Mouse (Mus musculus) lung, postnatal 25 days (tissue): ENCODE results near the gene Dmap1.

Experiments used
- DNase-seq: peaks from one replicate; pipeline ENCODE4 v3.0.0; 2022; ENCODE audit warnings: low spot score

Gene Dmap1

DNA sequence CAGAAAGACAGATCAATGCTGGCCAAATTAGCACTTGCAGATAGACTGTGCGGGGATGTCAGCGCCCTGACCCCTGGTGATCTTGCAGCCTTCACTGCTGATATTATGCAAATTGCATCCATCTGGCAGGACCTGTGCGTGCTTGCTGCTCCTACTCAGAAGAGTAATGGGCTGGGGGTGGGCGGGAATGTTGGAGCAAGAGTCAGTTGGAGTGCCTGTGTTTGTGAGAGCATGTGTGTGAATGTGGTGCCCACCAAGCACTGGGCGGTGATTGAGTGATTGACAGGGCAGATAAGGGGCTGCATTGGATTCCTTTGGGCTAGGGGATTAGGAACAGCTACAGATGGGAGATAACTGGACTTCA is 26.6 kb downstream of the Dmap1 start:
- DNase-seq = no peak

DNA sequence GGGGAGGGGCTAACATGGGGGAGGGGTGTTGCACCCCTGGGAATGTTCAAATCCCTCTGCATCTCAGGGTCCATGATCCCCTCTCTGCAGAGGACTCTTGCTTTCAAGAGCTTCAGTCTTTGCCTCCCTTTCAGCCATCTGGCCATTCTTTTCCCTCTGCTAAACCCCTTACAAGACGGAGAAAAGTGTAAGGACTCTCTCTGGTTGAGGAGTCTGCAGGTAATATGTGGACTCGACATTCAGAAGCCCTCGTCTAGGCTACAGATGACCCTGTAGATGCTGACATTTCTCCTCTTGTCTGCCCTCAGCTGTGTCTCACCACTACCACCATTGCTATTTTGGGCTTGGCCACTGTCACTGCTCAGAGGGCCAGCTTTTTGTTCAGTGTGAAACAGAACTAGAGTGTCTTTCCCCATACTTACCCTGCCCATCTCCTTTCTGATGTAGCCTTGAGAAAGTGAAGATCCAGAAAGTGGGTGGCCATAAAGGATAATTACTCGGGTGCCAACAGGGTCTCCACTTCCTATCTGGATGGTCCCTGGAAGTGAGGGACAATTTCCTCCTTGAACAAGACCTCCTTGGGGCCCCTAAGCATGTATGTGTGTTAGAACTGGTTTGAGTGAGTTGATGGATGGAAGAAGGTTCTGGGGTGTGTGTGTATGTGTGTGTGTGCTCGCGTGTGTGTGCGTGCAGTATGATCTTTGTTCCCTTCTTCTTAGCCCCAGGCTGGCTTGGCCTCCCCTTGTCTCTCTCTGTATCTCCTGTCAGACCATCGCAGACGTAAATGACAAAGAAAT is 27.2 kb downstream of the Dmap1 start:
- DNase-seq = no peak

DNA sequence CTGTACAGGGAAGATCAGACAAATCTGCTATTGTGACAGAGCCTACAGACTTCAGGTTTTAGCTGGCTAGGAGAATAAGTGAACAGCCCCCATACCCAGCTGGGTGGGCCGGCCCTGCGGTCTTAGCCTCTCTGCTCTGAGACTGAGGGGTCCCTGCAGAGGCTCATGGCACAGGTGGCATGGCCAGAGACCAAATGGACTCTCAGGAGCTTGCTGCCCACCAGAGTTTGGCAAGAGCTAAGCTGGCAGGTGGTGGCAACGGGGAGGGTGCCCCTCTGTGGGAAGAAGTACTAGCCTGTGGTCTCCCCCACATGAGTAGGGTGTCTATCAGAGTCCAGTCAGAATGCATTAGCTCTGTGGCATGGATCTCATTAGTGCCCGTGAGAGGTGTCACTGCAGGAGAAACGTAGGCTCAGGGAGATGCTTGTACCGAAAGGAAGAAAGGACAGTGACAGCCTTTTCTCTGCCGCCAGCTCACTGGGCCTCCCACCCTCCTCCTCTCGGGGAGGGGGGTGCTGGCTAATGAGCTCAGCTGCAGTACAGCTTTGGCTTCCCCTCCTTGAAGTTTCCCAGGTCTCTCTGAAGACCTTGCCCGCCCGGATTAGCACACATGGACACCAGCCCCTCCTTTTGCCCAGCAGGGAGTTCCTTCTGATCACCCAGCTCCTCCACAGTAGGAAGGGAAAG is 27.9 kb downstream of the Dmap1 start:
- DNase-seq = no peak

- DNase-seq = no peak
Measured at GRCm38 (mm10) chr4:117652727-117653126, 29.3 kb downstream of the Dmap1 start.

DNA sequence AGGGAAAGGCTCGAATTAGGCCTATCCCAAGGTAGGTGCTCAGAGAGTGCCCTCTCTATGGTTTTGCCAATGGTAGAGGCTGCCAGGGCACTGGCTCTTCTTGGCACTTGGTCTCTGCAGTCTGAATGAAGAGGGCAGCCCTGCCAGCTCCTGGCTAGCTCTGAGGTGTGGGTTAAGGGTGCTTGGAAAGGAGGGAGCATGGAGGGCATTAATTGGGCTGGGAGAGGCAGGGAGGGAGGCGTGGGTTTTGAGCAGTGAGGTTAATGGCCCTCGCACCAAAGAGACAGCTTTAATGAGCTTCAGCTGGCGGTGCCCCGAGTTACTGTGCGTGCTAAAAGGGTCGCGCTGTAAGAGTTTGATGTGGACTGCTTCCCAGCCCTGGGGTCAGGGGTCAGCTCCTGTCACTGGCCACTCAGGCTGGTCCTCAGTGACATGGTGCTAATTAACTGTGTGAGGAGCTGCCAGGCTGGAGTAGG is 30.4 kb downstream of the Dmap1 start:
- DNase-seq = no peak

GRCm38 (mm10) chr4:117646926-117647755 is 34.9 kb downstream of the Dmap1 start:
- DNase-seq = no peak

GRCm38 (mm10) chr4:117646496-117646895 is 35.6 kb downstream of the Dmap1 start:
- no peak for DNase-seq

DNA sequence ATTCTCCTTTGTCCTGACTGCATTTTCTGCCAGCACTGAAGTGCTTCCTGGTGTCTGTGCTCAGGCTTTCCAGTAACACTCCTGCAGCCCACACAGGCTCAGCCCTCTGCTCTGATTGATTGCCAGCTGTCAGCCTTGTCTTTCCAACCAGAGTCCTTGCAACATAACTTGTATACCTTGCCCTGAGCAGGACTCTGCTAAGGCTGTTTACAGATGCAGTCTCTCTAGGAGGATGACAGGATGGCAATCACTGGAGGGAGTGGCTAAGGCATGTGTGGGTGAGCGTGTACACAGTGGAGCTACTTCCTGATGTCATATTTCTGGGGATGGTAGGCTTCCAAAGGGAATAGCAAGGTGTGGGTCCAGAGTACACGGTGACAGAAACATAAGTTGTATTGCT is 36.2 kb downstream of the Dmap1 start:
- DNase-seq = no peak

DNA sequence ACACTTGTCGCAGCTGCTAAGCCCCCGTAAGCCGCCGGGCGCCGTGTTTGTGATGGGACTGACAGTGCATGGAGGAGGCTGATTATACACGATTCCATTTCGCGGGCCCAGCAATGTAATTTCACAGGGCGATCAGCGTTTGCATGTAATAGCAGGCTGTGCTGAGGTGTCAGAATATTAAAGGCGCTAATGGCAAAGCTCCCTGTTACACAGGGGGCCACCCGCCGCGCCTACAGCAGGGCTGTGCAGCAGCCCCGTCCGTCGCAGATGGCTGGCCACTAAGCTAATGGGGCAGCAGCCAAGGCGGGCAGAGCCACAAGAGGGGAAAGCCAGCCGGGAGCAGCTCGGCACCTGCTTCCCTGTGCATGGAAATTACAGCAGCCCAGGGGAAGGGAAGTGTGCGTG is 37.0 kb downstream of the Dmap1 start:
- no peak for DNase-seq

DNA sequence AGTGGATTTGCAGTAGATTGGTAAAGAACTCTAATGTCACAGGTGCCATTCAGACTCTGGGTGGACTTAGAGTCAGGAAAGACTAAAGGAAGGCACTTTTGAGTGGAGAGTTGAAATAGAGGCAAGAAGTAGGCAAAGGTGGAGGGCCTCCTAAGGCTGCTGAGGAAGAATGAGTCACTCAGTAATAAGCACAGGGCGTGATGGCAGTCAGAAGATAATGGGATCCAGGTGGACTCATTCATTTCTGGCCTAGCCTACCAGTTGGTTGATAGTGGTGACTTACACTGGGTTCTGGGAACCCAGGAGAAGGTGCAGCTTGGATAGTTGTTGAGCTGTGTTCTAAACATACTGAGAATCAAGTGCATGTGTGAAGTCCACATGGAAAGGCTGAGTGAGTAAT is 40.3 kb downstream of the Dmap1 start:
- no peak for DNase-seq

DNA sequence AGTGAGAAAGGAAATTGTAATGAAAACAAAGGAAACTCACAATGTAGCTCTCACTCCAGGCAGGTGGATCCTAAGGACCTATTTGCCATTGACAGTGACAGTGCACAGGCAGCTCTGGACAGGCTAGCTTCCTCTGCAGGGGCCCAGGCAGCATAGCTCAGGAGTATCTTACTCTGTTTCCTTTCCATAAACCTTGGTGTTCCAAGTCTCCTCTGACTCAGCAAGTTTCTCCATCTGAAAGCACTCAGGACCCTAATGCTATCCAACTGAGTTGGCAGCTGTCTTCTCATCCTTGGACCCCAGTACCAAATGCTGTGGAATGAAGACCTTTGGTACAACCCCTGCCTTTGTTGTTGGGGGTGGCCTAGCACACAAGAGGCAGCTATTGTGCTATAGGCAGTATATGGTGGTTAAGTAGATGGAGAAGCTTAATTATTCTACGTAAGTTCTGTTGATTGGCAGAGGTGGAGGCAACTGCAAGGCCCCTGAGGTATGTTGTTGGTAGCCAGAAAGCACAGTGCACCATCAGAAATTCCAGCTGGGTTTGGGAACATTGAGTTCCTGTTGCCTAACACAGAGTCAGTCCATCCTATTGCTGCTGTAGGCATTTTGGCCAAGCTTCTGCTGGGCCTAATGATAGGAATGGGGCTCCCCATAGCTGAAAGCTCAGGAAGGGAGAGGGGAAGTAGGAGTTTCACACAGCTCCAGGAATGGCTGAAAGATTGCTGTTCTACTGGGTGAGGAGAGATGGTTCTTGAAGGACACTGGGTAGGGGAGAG is 41.0 kb downstream of the Dmap1 start:
- DNase-seq = no peak

- DNase-seq = no peak
Measured at GRCm38 (mm10) chr4:117636891-117637613, 45.0 kb downstream of the Dmap1 start.

DNA sequence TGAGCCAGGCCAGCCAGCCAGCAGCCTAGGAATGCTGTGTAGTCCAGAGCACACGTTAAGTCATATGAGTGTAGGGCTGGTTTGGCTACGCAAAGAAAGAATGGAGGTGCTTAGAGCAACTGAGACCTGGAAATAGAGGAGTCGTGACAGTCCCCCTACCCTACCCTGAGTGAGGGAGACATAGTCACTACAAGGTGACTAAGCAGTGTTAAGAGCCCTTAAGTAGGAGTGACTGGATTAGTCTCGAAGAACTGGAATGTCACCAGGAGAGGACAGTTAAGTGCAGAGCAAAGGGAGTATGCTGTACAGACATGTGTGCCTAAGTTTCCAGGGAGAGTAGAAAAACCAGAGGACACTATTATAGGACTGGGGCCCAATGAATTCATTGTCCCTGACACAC is 45.9 kb downstream of the Dmap1 start:
- no peak for DNase-seq

DNA sequence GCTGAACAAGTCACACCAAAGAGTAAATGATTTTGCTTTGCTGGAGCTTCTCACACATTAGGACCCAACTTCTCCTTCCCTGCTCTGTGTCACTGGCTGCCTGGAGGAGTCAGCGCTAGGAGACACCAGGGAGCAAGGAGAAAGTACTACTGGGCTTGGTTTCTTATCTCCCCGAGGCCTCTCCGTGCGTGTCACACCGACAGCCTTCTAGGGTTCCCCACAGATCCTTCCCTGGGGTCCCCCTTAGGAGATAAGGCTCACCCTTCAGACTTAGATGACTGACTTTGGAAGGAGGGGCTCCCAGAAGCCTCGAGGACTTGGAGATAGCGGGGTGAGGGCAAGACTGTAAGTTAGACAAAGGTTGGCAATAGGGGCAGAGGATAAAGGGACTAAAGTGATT is 47.4 kb downstream of the Dmap1 start:
- no peak for DNase-seq

- no peak for DNase-seq
Measured at GRCm38 (mm10) chr4:117633527-117633926, 48.5 kb downstream of the Dmap1 start.

GRCm38 (mm10) chr4:117630053-117630670 is 51.9 kb downstream of the Dmap1 start:
- DNase-seq = no peak

- no peak for DNase-seq
Measured at GRCm38 (mm10) chr4:117628464-117628863, 53.6 kb downstream of the Dmap1 start.
